Comparison of ENCODE assay signal across 8 mouse cellular contexts in the genomic region with DNA sequence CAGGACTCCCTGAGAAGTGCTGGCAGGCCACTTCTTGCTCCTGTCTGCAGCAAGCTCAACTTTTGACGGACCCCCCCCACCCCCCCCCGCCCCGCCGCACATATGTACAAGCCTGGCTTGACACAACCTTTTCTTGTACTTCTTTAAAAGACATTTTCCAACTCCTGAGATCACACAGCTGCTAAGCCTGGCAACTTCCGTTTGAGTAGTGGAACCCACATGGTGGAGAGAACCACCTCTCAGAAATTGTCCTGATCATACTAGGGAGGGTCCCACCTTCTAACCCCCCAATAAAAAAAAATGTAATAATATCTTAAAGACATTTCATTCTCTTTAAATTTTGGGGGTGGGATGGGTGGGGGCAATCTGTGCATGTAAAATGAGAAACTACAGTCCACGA. TPM values are rescaled to one million over a fixed set of nuclear protein-coding genes. Genes with fewer than 3 reads are reported as not detected.
DNase-seq lines count a peak whose midpoint lies in the region; ATAC-seq and TF ChIP-seq lines count a peak whose summit lies in the region.

No protein-coding gene starts in this region.

- 30% methylated on average over 6 of the region's 6 CpGs for WGBS in lung, adult 2 months
- whole genome bisulfite sequencing in forebrain, embryonic 13.5 days = 70% methylated on average over 6 of the region's 6 CpGs
- 63% methylated on average over 6 of the region's 6 CpGs for WGBS in liver, embryonic 11.5 days
- 25% methylated on average over 6 of the region's 6 CpGs for WGBS in stomach, postnatal 0 days

- H3K9me3 ChIP-seq in forebrain, embryonic 13.5 days (replicated peaks) = no peaks in the 10 kb centered on the region
- no peaks in the 10 kb centered on the region for H3K9me3 ChIP-seq in liver, embryonic 11.5 days (ENCODE audit: control insufficient read depth, low read length)
- no peaks in the 10 kb centered on the region for H3K9me3 ChIP-seq in stomach, postnatal 0 days (ENCODE audit: control insufficient read depth, low read length)

- H3K36me3 ChIP-seq in forebrain, embryonic 13.5 days (ENCODE audit: poor library complexity, severe bottlenecking) = peaks cover 37% of the 10 kb centered on the region
- peaks cover 4% of the 10 kb centered on the region; the same call in 1 of the 2 replicates for H3K36me3 ChIP-seq in liver, embryonic 11.5 days (ENCODE audit: control insufficient read depth, insufficient read depth, low read length)
- peaks cover 11% of the 10 kb centered on the region for H3K36me3 ChIP-seq in stomach, postnatal 0 days (ENCODE audit: control insufficient read depth, insufficient read depth, low read length)

- no peak for DNase-seq in lung, adult 2 months
- no peak for DNase-seq in lung, postnatal 10 days
- no peak for DNase-seq in liver, embryonic 11.5 days (ENCODE audit: low spot score)
- no peak for DNase-seq in stomach, postnatal 0 days (ENCODE audit: low spot score)
- no peak for DNase-seq in gastrocnemius, postnatal 25 days
- no peak for DNase-seq in urinary bladder, postnatal 10 days (ENCODE audit: low spot score)
- DNase-seq in kidney, postnatal 14 days = no peak

- H3K27ac ChIP-seq in forebrain, embryonic 13.5 days = no peak overlapping the region
- H3K27ac ChIP-seq in liver, embryonic 11.5 days (ENCODE audit: low read depth, low read length) = peak overlapping the region; percentile 95; the same call in 1 of the 2 replicates
- no peak overlapping the region; the same call in 1 of the 2 replicates for H3K27ac ChIP-seq in stomach, postnatal 0 days (replicated peaks)

- H3K4me3 ChIP-seq in lung, adult 2 months (replicated peaks; ENCODE audit: extremely low read depth, low read depth, low read length) = peak overlapping the region; percentile 21
- H3K4me3 ChIP-seq in forebrain, embryonic 13.5 days = no peak overlapping the region
- peak overlapping the region; percentile 70 for H3K4me3 ChIP-seq in liver, embryonic 11.5 days (ENCODE audit: low read depth, low read length)
- H3K4me3 ChIP-seq in stomach, postnatal 0 days (ENCODE audit: low read depth, low read length) = peak overlapping the region; percentile 67; the same call in 1 of the 2 replicates

- peak overlapping the region; percentile 89 for H3K4me2 ChIP-seq in forebrain, embryonic 13.5 days
- H3K4me2 ChIP-seq in liver, embryonic 11.5 days = peak overlapping the region; percentile 89
- peak overlapping the region; percentile 83 for H3K4me2 ChIP-seq in stomach, postnatal 0 days (replicated peaks; ENCODE audit: low read depth)

- ATAC-seq in forebrain, embryonic 13.5 days = no peak
- no peak for ATAC-seq in liver, embryonic 11.5 days (replicated peaks; ENCODE audit: low FRiP score)
- ATAC-seq in stomach, postnatal 0 days (ENCODE audit: low FRiP score, low TSS enrichment) = no peak

- no peak for TF ChIP-seq EP300 in stomach, postnatal 0 days (optimal IDR thresholded peaks at IDR 0.05)

- H3K9ac ChIP-seq in forebrain, embryonic 13.5 days = no peak overlapping the region
- H3K9ac ChIP-seq in liver, embryonic 11.5 days (ENCODE audit: low read depth, low read length) = peak overlapping the region; percentile 63
- no peak overlapping the region; the same call in 1 of the 2 replicates for H3K9ac ChIP-seq in stomach, postnatal 0 days (ENCODE audit: low read length)

- no peaks in the 10 kb centered on the region for H3K27me3 ChIP-seq in forebrain, embryonic 13.5 days
- no peaks in the 10 kb centered on the region for H3K27me3 ChIP-seq in liver, embryonic 11.5 days (replicated peaks; ENCODE audit: control insufficient read depth, insufficient read depth, low read length)
- no peaks in the 10 kb centered on the region for H3K27me3 ChIP-seq in stomach, postnatal 0 days (ENCODE audit: control insufficient read depth, insufficient read depth, low read length)

- TF ChIP-seq POLR2A in lung, adult 2 months (IDR thresholded peaks at IDR 0.05; ENCODE audit: borderline replicate concordance, extremely low read depth, low read depth, low read length) = no peak

- peaks cover 7% of the 10 kb centered on the region; the same call in 1 of the 2 replicates for H3K4me1 ChIP-seq in lung, adult 2 months (ENCODE audit: control insufficient read depth, insufficient read depth, low read length)
- H3K4me1 ChIP-seq in forebrain, embryonic 13.5 days = peaks cover 14% of the 10 kb centered on the region
- peaks cover 4% of the 10 kb centered on the region; the same call in 1 of the 2 replicates for H3K4me1 ChIP-seq in liver, embryonic 11.5 days (replicated peaks; ENCODE audit: control insufficient read depth, insufficient read depth, low read length)
- H3K4me1 ChIP-seq in stomach, postnatal 0 days (replicated peaks; ENCODE audit: control insufficient read depth, insufficient read depth) = peaks cover 4% of the 10 kb centered on the region; the same call in 1 of the 2 replicates

- no peak for TF ChIP-seq CTCF in lung, adult 2 months (IDR thresholded peaks at IDR 0.05; ENCODE audit: insufficient read depth, low read length)
- TF ChIP-seq CTCF in stomach, postnatal 0 days (IDR thresholded peaks at IDR 0.05; ENCODE audit: low read depth) = no peak

RNA-seq across cellular contexts. Expression of a gene that starts 1.2 kb away (rescaled TPM):
- 4.8 and 5.9 TPM in 2 replicates for polyA plus RNA-seq in lung, adult 2 months (2012; rRNA removed)
- 8.0 and 8.2 TPM in 2 replicates for polyA plus RNA-seq in forebrain, embryonic 13.5 days (2015; fragmentation: Nextera tagmentation; extraction: Ambion mirVana)
- 4.9 and 5.6 TPM in 2 replicates for polyA plus RNA-seq in liver, embryonic 11.5 days (2014; fragmentation: Nextera tagmentation; extraction: Ambion mirVana)
- 4.5 and 5.0 TPM in 2 replicates for polyA plus RNA-seq in stomach, postnatal 0 days (2015; fragmentation: Nextera tagmentation; extraction: Ambion mirVana)
- total RNA-seq in gastrocnemius, postnatal 25 days (2021) = 1 to 10 TPM; 2.1 to 2.8 TPM

RNA-seq across cellular contexts. Expression of a gene that starts 41.9 kb away (rescaled TPM):
- 97.4 and 114 TPM in 2 replicates for polyA plus RNA-seq in lung, adult 2 months (2012; rRNA removed)
- polyA plus RNA-seq in forebrain, embryonic 13.5 days (2015; fragmentation: Nextera tagmentation; extraction: Ambion mirVana) = 107 and 122 TPM in 2 replicates
- polyA plus RNA-seq in liver, embryonic 11.5 days (2014; fragmentation: Nextera tagmentation; extraction: Ambion mirVana) = 103 and 106 TPM in 2 replicates
- polyA plus RNA-seq in stomach, postnatal 0 days (2015; fragmentation: Nextera tagmentation; extraction: Ambion mirVana) = 83.4 and 83.6 TPM in 2 replicates
- total RNA-seq in gastrocnemius, postnatal 25 days (2021) = 10 to 100 TPM; 54.1 to 59.0 TPM

RNA-seq across cellular contexts. Expression of a gene that starts 56.6 kb away (rescaled TPM):
- polyA plus RNA-seq in lung, adult 2 months (2012; rRNA removed) = not detected in 2 replicates
- polyA plus RNA-seq in forebrain, embryonic 13.5 days (2015; fragmentation: Nextera tagmentation; extraction: Ambion mirVana) = not detected in 2 replicates
- polyA plus RNA-seq in liver, embryonic 11.5 days (2014; fragmentation: Nextera tagmentation; extraction: Ambion mirVana) = not detected in 2 replicates
- polyA plus RNA-seq in stomach, postnatal 0 days (2015; fragmentation: Nextera tagmentation; extraction: Ambion mirVana) = not detected in 2 replicates
- not detected for total RNA-seq in gastrocnemius, postnatal 25 days (2021)
